Mouse (Mus musculus) urinary bladder, postnatal 14 days (tissue): ENCODE measurements at regions not wholly inside any gene's neighbourhood (a gene's known extent, or its start where the extent isn't known, plus 50 kb on each side); places are given as distances from the start of the nearest gene placed in this dataset.

ENCODE experiments used
- DNase-seq: peaks from one replicate; pipeline ENCODE4 v3.0.0; 2021; ENCODE audit warnings: low spot score

- DNase-seq: no peak
Observed at GRCm38 (mm10) chr2:48465483-48465882, 348.4 kb upstream of the Acvr2a start.

- DNase-seq: no peak
Observed at GRCm38 (mm10) chr2:48468895-48469294, 345.0 kb upstream of the Acvr2a start.

GRCm38 (mm10) chr2:48469357-48469756, 344.6 kb upstream of the Acvr2a start:
- no peak for DNase-seq

GRCm38 (mm10) chr2:48473102-48473501, 340.8 kb upstream of the Acvr2a start:
- no peak for DNase-seq

- DNase-seq: no peak
Observed at GRCm38 (mm10) chr2:48474642-48475041, 339.3 kb upstream of the Acvr2a start.

GRCm38 (mm10) chr2:48476777-48477176, 337.1 kb upstream of the Acvr2a start:
- no peak for DNase-seq

- DNase-seq: no peak
Observed at GRCm38 (mm10) chr2:48477336-48477735, 336.6 kb upstream of the Acvr2a start.

GRCm38 (mm10) chr2:48479601-48480000, 334.3 kb upstream of the Acvr2a start:
- peak; percentile 11 for DNase-seq

GRCm38 (mm10) chr2:48480428-48481191, 333.3 kb upstream of the Acvr2a start:
- no peak for DNase-seq

- no peak for DNase-seq
Observed at GRCm38 (mm10) chr2:48481209-48481742, 332.6 kb upstream of the Acvr2a start.

- DNase-seq: no peak
Observed at GRCm38 (mm10) chr2:48493574-48493973, 320.3 kb upstream of the Acvr2a start.

GRCm38 (mm10) chr2:48494065-48494464, 319.8 kb upstream of the Acvr2a start:
- peak; percentile 53 for DNase-seq

GRCm38 (mm10) chr2:48494632-48495031, 319.3 kb upstream of the Acvr2a start:
- DNase-seq: no peak

- DNase-seq: no peak
Observed at GRCm38 (mm10) chr2:48498047-48498723, 315.7 kb upstream of the Acvr2a start.

- no peak for DNase-seq
Observed at GRCm38 (mm10) chr2:48499396-48499795, 314.5 kb upstream of the Acvr2a start.

GRCm38 (mm10) chr2:48501387-48501786, 312.5 kb upstream of the Acvr2a start:
- DNase-seq: no peak

GRCm38 (mm10) chr2:48513848-48514247, 300.1 kb upstream of the Acvr2a start:
- no peak for DNase-seq

- no peak for DNase-seq
Observed at GRCm38 (mm10) chr2:48519838-48520404, 294.0 kb upstream of the Acvr2a start.

- DNase-seq: no peak
Observed at GRCm38 (mm10) chr2:48520535-48520971, 293.4 kb upstream of the Acvr2a start.

GRCm38 (mm10) chr2:48535453-48535852, 278.5 kb upstream of the Acvr2a start:
- DNase-seq: no peak

- no peak for DNase-seq
Observed at GRCm38 (mm10) chr2:48536930-48537329, 277.0 kb upstream of the Acvr2a start.

- DNase-seq: no peak
Observed at GRCm38 (mm10) chr2:48538668-48539341, 275.1 kb upstream of the Acvr2a start.
